Mouse (Mus musculus) gastrocnemius, adult 18-20 months (tissue): ENCODE results near the gene Mrps33. TPM values are rescaled to one million over a fixed set of nuclear protein-coding genes. Genes with fewer than 3 reads are reported as not detected.

Source experiments
- DNase-seq: peaks from one replicate; pipeline ENCODE4 v3.0.0; 2021; ENCODE audit warnings: low spot score
- long read RNA-seq, 2 experiments: library from polyadenylated mRNA; stranded (forward); transcript quantifications; one replicate each; pipeline ENCODE4 v2.0.0; 2021
- total RNA-seq, 2 experiments: library from RNA; stranded (reverse); gene quantifications; 2 replicates each; pipeline ENCODE4 v1.2.3; 2021

The Mrps33 gene
- 10 to 100 TPM; 50.8 to 55.1 TPM for total RNA-seq
- long read RNA-seq, experiment 1, transcript Mrps33-202 (3 exons, 500 nt) = minor isoform, 9 of 98 reads
- long read RNA-seq, experiment 1, transcript Mrps33-201 (3 exons, 1,107 nt) = major isoform, 82 of 98 reads
- long read RNA-seq, experiment 1, partial matches to known transcripts = 4 of 98 reads
- long read RNA-seq, experiment 1, other reads (novel, unspliced or antisense) = 3 of 98 reads
- long read RNA-seq, experiment 2, transcript Mrps33-202 (3 exons, 500 nt) = minor isoform, 6 of 96 reads
- long read RNA-seq, experiment 2, transcript Mrps33-201 (3 exons, 1,107 nt) = major isoform, 81 of 96 reads
- long read RNA-seq, experiment 2, partial matches to known transcripts = 4 of 96 reads
- long read RNA-seq, experiment 2, other reads (novel, unspliced or antisense) = 5 of 96 reads

DNA sequence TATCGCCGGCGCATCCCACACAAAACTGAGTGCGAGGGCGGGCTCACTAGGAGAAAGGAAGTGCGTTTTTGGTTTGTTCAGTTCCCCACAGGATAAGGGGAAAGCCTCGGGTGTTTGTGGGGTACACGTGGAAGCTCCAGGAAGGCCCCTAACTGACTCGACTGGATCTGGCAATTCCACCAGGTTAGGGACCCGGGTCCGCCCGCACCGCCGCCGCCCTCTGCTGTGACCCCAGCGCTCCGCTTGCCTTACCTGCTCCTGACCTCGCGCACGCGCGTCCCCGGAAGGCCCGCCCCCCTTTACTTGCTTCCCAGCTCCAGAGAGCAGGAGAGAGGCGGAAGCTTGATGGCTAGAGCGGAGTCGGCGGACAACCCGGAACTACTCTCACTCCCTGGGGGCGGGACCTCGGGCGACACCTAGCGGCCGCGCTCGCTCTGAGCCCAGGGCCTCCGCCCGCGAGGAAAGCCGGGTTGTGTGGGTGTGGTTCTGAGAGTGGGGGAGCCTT lies at the start of gene Mrps33:
Gene Mrps33 (minus strand): TSS at position 377 of the 505 bp plus-strand sequence.
- peak; percentile 97 for DNase-seq

- DNase-seq = no peak
Measured at GRCm38 (mm10) chr6:39849667-39850066, 38.9 kb upstream of the Mrps33 start.

GRCm38 (mm10) chr6:39848766-39849165 lies 38.0 kb upstream of the Mrps33 start:
- no peak for DNase-seq

GRCm38 (mm10) chr6:39847538-39847937 lies 36.8 kb upstream of the Mrps33 start:
- no peak for DNase-seq

- no peak for DNase-seq
Measured at GRCm38 (mm10) chr6:39843698-39844342, 33.0 kb upstream of the Mrps33 start.

GRCm38 (mm10) chr6:39828736-39829135 lies 17.9 kb upstream of the Mrps33 start:
- DNase-seq = peak; percentile 61

DNA sequence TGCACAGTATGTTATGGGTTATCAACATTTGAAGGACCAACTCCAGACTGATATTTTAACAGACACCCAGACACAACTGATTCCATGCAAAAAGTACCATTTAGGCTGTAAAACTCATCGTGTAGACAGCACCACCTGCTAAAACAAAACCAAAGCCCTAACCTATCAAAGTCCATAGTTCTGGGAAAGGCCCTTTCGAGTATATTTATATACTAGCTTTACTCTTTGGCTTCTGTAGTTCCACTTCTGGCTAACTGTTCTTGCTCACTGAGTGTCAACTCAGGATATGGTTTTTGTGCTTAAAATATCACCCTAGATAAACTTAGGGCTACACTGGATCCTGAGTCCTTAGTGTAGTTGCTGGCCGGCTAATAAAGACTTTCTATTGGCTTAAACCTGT lies 10.5 kb upstream of the Mrps33 start:
- no peak for DNase-seq

- no peak for DNase-seq
Measured at GRCm38 (mm10) chr6:39818922-39819321, 8.1 kb upstream of the Mrps33 start.

GRCm38 (mm10) chr6:39808511-39808910 lies 2.3 kb downstream of the Mrps33 start:
- no peak for DNase-seq

DNA sequence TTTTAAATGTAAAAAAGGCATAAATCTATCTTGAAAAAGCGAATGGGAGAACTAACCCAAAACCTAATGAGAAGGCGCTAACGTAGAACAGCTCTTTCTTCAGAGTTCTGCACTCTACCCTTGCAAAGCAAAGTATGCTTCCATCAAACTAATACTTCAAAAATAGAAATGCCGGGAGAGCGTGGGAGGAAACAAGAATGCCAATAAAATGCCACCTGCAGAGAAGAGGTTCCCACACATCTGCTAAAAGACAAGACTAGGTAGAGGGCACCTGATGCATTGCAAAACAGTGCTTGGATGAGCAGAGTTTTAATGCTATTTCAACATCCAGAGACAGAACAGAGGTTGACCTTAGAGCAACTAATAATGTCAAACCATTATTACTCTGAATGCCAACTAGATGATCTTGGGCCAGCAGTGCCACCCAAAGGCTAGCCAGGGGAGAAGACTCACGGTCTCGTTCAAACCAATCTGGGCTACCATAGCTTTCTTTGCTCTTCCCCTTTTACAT lies 3.7 kb downstream of the Mrps33 start:
- no peak for DNase-seq

- DNase-seq = no peak
Measured at GRCm38 (mm10) chr6:39806336-39806735, 4.5 kb downstream of the Mrps33 start.

GRCm38 (mm10) chr6:39805916-39806315 lies 4.9 kb downstream of the Mrps33 start:
- DNase-seq = no peak

GRCm38 (mm10) chr6:39800977-39801376 lies 9.8 kb downstream of the Mrps33 start:
- DNase-seq = no peak

DNA sequence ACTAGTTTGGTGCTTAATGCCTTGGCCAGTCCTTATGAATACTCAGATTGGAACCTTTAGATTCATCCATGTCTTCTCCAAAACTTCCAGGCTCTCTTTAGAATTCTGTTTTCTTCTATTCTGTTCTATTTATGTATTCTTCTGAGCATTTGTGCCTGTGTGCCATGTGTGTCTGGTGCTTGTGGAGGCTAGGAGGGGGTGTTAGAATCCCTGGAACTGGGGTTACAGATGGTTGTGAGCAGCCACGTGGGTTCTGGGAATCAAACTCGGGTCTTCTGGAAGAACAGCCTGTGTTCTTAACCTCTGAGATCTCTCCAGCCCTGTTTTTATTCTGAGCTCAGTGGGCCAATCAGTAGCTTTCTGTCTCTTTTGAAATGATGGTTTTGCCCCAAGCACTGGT lies 13.7 kb downstream of the Mrps33 start:
- no peak for DNase-seq

DNA sequence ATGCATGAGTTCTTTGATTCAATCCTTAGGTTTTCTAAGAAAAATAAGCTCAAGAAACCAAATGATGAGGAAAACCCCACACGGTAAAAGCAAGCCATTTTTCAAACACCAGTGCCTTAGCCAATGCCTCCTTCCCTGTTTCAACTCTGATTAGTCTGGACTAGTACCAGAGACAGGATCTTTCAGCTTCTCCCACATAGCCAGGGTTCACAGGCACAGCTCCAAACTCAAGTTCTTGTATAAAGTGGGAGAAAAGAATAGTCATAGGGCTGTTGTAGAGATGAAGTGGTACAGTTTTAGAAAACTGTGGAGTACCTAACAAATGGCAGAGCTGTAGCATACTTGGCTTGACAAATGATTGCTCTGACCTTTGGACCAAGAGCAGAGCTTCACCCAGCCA lies 14.6 kb downstream of the Mrps33 start:
- DNase-seq = no peak

DNA sequence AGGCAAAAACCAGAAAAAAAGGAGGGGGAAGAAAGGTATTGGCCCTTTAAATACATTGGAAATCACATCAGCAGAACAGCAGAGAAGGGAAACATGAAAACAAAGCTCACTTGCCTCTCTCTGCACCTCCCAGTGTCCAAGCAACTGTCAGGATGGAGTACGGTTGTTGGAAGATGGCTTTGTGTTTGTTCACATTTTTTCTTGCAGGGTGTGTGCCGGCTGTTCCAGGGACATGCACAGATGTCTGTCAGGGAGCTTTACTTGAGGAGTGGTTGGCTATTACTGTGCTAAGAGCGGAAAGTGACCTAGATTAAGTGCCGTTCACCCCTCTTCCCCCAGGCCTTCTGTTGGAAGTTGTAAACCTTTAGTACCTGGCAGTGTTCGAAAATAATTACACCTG lies 19.0 kb downstream of the Mrps33 start:
- DNase-seq = no peak

- no peak for DNase-seq
Measured at GRCm38 (mm10) chr6:39788408-39788807, 22.4 kb downstream of the Mrps33 start.

DNA sequence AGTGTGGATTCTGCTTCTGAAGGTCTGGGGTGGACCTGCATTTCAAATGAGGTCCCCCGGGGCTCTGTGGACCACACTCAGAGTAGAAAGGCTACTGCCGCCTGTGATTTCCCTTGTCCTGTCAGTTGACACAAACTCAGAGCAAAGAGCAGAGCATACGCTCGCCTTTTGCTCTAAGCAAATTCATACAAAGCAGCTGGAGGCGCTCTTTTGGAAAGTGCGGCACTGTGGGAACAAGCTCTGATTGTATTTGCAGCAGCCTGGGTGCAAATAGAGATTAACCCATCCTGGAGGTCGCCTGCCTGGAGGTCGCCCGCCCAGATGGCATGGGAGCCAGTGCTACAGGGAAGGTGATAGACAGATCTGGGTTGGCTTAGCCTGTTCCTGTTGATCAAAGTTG lies 23.0 kb downstream of the Mrps33 start:
- no peak for DNase-seq

DNA sequence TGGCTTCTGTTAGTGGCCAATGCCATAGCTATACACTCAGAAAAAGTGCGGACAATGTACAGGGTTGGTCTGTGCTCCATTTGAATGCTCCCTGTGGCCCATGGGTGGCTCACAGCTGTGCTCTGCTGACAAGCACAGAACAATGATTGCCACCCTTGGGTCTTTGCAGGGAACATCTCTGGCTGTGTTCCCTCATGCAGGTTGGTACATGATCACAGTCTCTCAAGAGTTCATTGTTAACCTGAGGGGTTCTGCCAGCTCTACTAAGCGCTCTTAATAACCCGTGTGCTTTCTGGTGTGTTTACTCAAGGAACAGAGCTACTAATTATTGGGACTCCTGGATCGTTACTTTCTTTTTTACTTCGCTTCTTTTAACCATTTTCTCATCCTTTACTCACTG lies 24.8 kb downstream of the Mrps33 start:
- DNase-seq = no peak

- no peak for DNase-seq
Measured at GRCm38 (mm10) chr6:39783521-39783920, 27.3 kb downstream of the Mrps33 start.

- DNase-seq = peak; percentile 50
Measured at GRCm38 (mm10) chr6:39782618-39783017, 28.2 kb downstream of the Mrps33 start.

DNA sequence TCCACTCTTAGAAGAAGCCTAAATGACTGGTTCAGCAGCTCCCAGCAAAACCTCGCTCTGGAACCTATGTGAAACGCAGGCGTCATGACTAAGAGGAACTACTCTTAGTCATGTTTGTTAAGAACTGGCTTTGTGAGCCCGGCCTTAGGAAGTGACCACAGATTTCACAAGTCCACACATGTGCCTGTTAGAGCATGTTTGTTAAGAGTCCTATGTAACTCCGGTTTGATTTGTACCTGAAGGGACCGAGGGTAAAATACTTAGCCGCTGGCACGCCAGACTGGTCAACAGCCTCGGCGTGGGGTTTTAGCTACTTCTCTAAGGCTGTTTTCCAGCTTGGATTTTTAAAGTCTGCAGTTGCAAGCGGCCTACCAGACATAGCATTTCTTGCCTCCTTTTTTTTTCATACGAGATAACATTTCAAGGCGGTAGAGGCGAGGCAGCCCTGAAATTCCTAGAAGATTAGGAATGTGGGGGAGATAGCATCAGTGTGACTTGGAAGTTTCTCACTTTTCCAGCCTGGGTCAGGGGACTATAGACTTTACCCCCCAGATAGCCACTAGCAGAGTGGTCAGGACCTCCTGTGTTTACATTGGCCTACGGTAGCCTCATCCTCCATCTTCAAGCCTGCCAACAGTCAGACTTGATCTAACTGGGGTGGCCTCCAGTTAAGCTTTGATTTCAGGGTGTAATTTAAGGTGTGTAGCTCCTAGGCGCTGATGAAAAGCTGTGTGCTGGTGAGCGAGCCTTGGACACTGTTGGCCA lies 28.8 kb downstream of the Mrps33 start:
- DNase-seq = no peak
